Mouse (Mus musculus) erythroid progenitor cell, adult 5-6 weeks (primary cell): ENCODE results near the gene Cadm1. TPM values are rescaled to one million over a fixed set of nuclear protein-coding genes. Genes with fewer than 3 reads are reported as not detected.

Source experiments
- ATAC-seq: replicated peaks from 2 replicates; pipeline ENCODE4 v1.8.0; 2016; ENCODE audit warnings: moderate number of reproducible peaks, mild to moderate bottlenecking, moderate TSS enrichment, inconsistent platforms; ENCODE audit not compliant: poor library complexity, low FRiP score, severe bottlenecking
- total RNA-seq, 2 experiments: library from RNA; stranded (forward) in 1 of 2; stranded (reverse) in 1 of 2; fragments of 150-400 nt in 1 of 2; fragments of 186-747, 209-891 nt in 1 of 2; gene quantifications; 2 replicates each; pipeline versions ENCODE4 v1.2.3 to v1.2.4; 2015 to 2017; ENCODE audit warnings: low replicate concordance in 2 of 2

The Cadm1 gene
- total RNA-seq, 2 experiments from 2014 or later: 0.83 to 3.8 TPM

DNA sequence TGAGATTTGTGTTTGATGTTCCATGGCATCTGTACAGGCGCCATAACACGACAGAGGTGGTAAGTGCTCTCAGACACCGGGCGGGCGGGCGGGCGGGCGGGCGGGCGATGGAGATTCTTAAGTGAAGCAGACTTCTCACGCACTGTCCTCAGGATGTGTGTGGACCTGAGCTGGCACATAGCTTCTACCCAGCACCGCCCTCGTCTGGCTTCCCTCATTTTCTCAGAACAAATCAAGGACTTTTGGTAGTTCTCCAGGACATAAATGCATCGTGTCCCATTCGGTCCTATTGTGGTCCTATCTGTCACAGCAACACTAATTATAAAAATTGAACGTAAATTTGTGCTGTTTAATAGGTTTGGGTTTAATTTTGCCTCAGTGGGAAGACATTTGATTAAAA is 186.9 kb downstream of the Cadm1 start:
- ATAC-seq: no peak

GRCm38 (mm10) chr9:47727611-47728010 is 197.6 kb downstream of the Cadm1 start:
- no peak for ATAC-seq

GRCm38 (mm10) chr9:47728852-47729251 is 198.9 kb downstream of the Cadm1 start:
- ATAC-seq: no peak

DNA sequence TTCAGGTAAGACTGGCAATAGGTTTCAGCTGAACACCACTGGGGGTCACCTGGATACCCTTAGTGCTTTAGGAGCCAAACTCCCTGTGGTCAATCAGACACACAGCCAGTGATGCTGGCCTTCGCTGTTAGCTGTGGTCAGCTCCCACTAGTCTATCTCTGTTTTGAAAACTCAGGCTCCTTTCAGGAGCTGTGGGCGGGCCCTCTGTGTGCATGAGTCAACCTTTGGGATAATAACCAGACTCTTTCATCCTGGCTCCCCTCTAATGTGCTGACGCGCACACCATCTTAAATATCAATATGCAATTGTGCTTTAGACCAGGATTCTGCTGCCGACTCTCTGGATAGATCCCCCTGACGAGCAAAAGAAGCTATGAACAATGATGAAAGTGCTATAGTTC is 200.3 kb downstream of the Cadm1 start:
- no peak for ATAC-seq

DNA sequence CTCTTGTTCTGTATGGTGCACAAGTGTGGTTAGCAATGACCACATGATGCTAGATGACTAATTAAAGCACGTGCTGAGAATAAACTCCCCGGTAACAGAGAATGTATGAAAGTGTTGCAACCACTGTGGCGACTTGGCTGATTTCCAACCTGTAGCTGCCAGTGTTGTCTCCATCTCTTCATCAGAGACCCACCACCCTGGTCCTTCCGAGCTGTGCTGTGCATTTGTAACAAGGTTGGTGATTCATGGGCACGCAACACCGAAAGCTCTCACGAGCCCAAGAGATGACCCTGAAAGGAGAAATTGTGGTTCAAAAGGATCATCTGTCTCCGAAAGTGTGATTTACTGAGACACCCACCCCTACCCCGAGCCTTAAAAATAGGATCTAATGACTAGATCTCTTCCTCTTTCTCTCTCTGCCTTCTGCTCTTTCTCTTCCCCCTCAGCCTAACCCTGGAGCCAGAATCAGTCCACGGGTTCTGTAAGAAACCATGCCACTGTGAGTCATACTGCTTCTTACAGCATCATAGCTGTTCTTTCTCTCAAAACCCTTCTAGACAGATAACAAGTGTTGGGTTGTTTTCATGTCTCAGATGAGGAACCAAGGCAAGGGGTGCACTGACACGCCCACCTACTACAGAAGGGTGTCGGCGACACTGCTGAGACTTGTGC is 203.9 kb downstream of the Cadm1 start:
- no peak for ATAC-seq

GRCm38 (mm10) chr9:47734905-47735304 is 204.9 kb downstream of the Cadm1 start:
- no peak for ATAC-seq

DNA sequence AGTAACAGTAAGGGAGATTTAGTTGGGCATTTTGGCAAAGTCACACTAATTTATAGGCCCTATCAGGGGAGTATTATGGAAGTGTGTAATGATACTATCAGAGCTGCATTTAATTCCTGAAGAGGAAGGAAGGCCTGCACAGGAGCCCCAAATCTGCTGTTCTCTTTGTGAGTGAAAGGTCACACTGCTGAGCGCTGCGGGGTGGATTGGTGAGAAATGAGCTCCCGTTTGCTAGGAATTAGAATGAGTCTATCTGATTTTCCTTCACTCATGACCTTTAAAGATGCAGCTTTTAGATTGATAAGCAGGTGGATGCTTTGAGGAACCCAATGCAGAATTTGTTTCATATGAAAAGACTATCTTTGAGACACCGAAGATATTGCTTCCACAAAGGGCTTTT is 208.8 kb downstream of the Cadm1 start:
- ATAC-seq: no peak

DNA sequence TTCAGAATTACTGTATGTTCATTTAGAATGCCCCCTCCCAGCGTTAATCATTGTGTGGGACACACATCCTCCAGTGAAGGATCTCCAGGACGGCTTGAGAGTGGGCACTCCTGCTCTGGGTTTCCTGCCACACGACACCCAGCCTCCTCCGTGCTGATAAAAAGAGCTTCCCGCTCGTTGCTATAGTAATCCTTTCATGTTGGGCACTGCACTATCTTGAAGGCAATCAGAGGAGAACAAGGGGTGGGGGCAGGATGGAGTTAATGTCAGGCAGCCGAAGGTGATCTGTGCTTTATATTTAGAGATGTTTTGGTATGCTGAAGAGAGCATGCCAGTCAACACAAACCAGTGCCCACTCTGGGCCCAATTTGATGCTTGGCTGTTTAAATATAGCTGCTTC is 209.3 kb downstream of the Cadm1 start:
- no peak for ATAC-seq

DNA sequence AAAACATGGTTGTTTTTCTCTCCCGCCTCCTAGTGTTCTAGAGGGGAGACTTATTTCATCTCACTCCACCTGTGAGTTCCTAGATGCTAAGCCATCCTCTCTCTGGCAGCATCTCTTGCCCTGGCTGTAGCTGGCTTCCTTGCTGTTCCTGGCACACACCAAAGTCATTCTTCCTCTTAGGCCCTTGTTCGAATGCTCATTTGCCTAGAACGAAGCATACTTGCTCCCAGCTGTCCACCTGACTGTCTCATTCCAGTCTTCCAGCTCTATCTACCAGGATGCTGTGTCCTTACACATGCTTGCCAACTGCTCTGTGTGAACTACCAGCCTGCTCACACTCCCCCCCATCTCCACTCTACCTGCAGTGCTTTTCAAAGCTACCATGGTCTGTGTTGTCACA is 211.8 kb downstream of the Cadm1 start:
- no peak for ATAC-seq

DNA sequence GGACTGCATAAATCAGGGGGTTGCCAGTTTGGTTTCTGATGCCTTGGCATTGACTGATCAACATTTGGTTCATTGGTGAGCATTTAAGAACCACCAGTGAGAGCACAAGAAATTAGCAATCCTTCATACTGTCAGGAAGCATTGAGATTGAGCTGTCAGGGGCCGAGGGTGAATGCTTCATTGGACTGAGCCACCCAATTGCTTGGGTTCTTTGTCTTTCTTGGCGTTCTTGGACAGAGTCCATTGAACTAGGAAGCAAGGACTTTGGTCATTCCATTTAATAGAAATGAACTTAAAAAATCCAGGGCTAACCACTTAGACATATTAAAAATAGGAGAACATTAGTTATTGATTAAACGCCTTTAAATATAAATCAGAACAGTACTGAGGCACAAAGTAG is 214.9 kb downstream of the Cadm1 start:
- ATAC-seq: no peak

DNA sequence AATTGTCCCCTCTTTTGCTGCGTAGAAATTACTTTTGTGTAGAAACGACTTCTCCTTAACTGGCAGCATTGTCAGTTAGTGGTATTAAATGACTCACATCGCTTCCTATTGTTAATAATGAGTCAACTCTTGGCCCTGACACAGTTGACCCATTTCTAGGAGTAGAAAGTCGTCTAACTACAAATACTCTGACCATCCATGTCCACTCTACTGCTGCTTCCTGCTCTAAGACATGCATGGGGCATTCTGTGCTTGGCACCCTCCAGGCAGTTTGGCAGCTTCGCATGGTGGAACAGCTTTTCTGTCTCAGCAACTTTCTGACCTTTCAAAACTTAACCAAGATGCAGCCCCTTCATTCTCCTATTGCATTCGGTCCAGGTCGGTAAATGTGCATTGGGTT is 215.7 kb downstream of the Cadm1 start:
- ATAC-seq: no peak

GRCm38 (mm10) chr9:47749160-47749559 is 219.2 kb downstream of the Cadm1 start:
- ATAC-seq: no peak

DNA sequence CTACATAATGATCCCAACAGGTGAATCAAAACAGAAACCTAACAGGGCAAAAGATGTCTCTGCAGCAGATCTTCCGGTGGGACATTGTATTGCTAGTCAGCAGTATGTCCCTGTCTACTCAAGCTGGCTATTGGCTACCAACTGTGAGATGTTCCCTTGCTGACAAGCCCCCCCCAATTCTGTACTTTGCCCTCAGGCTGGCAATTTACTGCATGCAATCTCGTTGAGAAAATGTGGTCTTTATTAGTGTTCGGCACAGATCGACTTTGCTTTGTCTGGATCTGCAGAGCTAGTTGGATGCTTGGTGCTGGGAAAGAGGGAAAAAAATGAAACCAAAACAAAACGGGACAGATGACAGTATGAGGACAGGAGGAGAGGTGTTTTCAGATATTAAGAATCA is 222.5 kb downstream of the Cadm1 start:
- ATAC-seq: no peak

DNA sequence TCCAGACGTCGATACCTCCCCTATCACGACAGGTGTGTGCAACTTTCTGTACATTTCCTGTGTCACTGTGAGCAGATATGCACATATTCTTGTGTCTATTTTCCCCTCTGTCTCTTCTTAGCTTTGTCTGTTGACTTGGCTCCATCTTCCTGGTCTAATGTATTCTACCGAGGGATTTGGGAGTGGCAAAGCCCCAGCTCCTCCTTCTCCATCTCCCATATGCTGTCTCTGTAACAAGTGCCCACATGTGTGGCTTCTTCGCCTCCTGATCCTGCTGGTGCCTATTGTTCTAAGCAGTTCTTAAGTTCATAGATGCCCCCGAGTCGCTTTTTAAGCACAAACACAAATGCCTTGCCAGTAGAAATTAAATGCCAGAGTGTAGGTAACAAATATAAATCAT is 223.2 kb downstream of the Cadm1 start:
- no peak for ATAC-seq

DNA sequence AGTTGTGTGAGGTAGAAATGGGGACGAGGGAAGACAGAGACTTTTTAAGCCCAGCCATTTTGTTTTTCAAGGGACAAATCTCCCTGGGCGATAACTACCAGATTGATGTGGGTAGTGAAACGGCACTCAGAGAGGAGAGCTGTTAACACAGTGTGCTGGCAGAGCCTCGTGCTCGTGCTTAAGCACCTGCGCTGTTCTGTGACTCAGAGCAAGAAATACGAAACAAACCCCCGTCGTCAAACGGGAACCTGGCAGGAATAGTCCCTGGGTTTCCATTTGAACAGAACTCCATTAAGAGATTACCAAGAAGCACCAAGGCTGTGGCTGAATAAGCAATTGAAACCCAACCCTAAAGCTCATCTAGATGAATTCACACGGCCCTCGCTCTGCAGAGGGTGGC is 225.1 kb downstream of the Cadm1 start:
- ATAC-seq: no peak

GRCm38 (mm10) chr9:47757798-47758197 is 227.8 kb downstream of the Cadm1 start:
- ATAC-seq: no peak

DNA sequence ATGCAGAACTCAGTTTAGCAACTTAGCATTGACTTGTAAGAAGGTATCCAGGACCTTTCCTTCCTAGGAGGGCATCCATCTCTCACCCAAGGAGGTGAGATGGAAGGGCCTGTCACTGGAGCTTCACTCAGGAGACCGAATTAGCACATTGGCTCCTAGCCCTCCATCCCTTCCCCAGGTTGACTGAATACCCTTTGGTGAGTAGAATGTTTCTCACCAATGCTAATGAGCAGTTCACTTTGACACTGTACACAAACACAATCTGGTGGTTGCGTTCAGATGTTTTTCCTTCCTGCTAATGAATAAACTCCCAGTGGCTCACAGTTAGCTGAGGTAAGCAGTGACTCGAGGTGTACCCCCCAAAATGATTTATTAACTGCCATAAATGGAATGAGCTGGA is 228.3 kb downstream of the Cadm1 start:
- ATAC-seq: no peak

DNA sequence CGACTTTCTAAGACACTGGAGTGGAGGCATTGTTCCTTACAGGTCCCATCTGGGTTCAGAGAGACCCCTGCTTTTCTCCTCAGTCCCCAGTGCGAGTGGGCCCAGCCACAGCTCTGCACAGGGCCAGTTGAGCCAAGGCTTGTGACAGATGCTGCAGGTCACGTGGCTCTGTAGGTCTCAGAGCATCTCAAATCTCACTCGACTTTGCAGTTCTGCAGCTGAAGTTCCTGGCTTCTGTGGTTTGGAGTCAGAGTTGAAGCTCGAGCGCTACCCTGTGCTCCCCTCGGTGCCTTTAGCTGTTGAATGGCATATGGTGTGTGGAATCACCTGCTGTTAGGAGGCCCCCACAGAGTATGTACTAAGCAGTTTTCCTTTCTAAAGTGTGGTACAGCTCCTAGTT is 229.8 kb downstream of the Cadm1 start:
- ATAC-seq: no peak

- no peak for ATAC-seq
Observed at GRCm38 (mm10) chr9:47761601-47762000, 231.6 kb downstream of the Cadm1 start.

DNA sequence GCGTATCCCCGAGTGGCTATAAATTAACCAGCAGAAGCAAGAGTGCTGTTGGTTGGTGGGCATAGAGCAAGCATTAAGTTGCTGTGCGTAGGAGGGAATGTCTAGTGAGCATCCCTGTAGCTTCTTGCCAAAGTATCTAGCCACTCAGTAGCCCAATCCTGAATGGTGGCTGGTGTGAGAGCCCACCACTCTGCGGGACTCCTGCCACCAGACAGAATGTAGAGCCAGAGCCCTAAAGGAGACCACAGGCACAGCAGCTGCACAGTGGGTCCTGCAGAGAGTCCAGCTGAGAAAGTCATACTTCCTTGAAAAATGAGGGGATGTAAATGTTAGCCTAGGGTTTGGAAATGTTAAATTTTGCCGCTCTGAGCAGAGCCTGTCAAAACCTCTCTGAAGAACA is 232.9 kb downstream of the Cadm1 start:
- no peak for ATAC-seq

GRCm38 (mm10) chr9:47764920-47765319 is 234.9 kb downstream of the Cadm1 start:
- ATAC-seq: no peak

DNA sequence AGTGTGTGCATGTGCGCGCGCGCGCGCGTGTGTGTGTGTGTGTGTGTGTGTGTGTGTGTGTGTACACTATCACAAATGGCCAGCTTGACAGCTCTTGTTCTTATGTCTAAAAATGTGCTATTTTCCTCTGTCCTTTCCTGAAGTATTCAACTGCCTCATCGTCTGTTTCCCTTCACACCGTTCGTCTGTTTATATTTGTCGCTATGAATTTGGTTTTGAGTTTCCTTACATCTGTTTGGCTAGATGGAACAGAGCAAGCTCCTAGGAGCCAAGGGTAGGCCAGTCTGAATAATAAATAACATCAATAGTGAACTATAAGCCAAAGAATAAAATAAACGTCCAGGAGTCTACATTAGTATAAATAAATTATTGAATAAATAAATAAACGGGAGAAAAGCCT is 235.3 kb downstream of the Cadm1 start:
- ATAC-seq: no peak
